Mouse (Mus musculus): ENCODE measurements at regions not wholly inside any gene's neighbourhood (a gene's known extent, or its start where the extent isn't known, plus 50 kb on each side); places are given as distances from the start of the nearest gene placed in this dataset.

GRCm38 (mm10) chr16:9514538-9514937 is 480.8 kb downstream of the Grin2a start:
- no peak for DNase-seq (ENCODE audit: low spot score)

Data from c-Kit-positive CD71-positive TER-119-positive erythroid progenitor cells, embryonic 14.5 days (primary cell).